Mouse (Mus musculus): ENCODE measurements at regions not wholly inside any gene's neighbourhood (a gene's known extent, or its start where the extent isn't known, plus 50 kb on each side); places are given as distances from the start of the nearest gene placed in this dataset.

- DNase-seq (ENCODE audit: low spot score in 2 of 2): no peak
Measured at GRCm38 (mm10) chr5:133821273-133821672, 278.2 kb upstream of the Castor2 start.

GRCm38 (mm10) chr5:133815462-133815861, 284.0 kb upstream of the Castor2 start:
- no peak for DNase-seq (ENCODE audit: low spot score in 2 of 2)

- peak; percentile 47 to 56 for DNase-seq (ENCODE audit: low spot score in 2 of 2)
Measured at GRCm38 (mm10) chr5:133814436-133814835, 285.1 kb upstream of the Castor2 start.

- DNase-seq (ENCODE audit: low spot score in 2 of 2): no peak
Measured at GRCm38 (mm10) chr5:133812216-133812615, 287.3 kb upstream of the Castor2 start.

GRCm38 (mm10) chr5:133806891-133807290, 292.6 kb upstream of the Castor2 start:
- peak; percentile 40 to 59 for DNase-seq (ENCODE audit: low spot score in 2 of 2)

- DNase-seq (ENCODE audit: low spot score in 2 of 2): no peak
Measured at GRCm38 (mm10) chr5:133802001-133802400, 297.5 kb upstream of the Castor2 start.

GRCm38 (mm10) chr5:133795638-133796037, 303.9 kb upstream of the Castor2 start:
- DNase-seq (ENCODE audit: low spot score in 2 of 2): peak; percentile 69 to 81

- no peak for DNase-seq (ENCODE audit: low spot score in 2 of 2)
Measured at GRCm38 (mm10) chr5:133790726-133791125, 308.8 kb upstream of the Castor2 start.

GRCm38 (mm10) chr5:133788006-133788405, 311.5 kb upstream of the Castor2 start:
- no peak for DNase-seq (ENCODE audit: low spot score in 2 of 2)

GRCm38 (mm10) chr5:133787491-133787890, 312.0 kb upstream of the Castor2 start:
- DNase-seq (ENCODE audit: low spot score in 2 of 2): no peak

GRCm38 (mm10) chr5:133776591-133776990, 322.9 kb upstream of the Castor2 start:
- DNase-seq (ENCODE audit: low spot score in 2 of 2): no peak

- no peak for DNase-seq (ENCODE audit: low spot score in 2 of 2)
Measured at GRCm38 (mm10) chr5:133774116-133774515, 325.4 kb upstream of the Castor2 start.

- DNase-seq (ENCODE audit: low spot score in 2 of 2): peak in 1 of 2 experiments; percentile 28
Measured at GRCm38 (mm10) chr5:133768856-133769255, 330.7 kb upstream of the Castor2 start.

GRCm38 (mm10) chr5:133757817-133758216, 341.7 kb upstream of the Castor2 start:
- no peak for DNase-seq (ENCODE audit: low spot score in 2 of 2)

- no peak for DNase-seq (ENCODE audit: low spot score in 2 of 2)
Measured at GRCm38 (mm10) chr5:133754180-133754579, 345.3 kb upstream of the Castor2 start.

GRCm38 (mm10) chr5:133753461-133754160, 345.9 kb upstream of the Castor2 start:
- DNase-seq (ENCODE audit: low spot score in 2 of 2): peak; percentile 62 to 67

- DNase-seq (ENCODE audit: low spot score in 2 of 2): peak in 1 of 2 experiments; percentile 31
Measured at GRCm38 (mm10) chr5:133746960-133747359, 352.6 kb upstream of the Castor2 start.

GRCm38 (mm10) chr5:133746411-133746810, 353.1 kb upstream of the Castor2 start:
- no peak for DNase-seq (ENCODE audit: low spot score in 2 of 2)

GRCm38 (mm10) chr5:133744136-133744535, 355.4 kb upstream of the Castor2 start:
- DNase-seq (ENCODE audit: low spot score in 2 of 2): no peak

- DNase-seq (ENCODE audit: low spot score in 2 of 2): no peak
Measured at GRCm38 (mm10) chr5:133743606-133744005, 355.9 kb upstream of the Castor2 start.

- DNase-seq (ENCODE audit: low spot score in 2 of 2): no peak
Measured at GRCm38 (mm10) chr5:133731871-133732270, 367.6 kb upstream of the Castor2 start.

GRCm38 (mm10) chr5:133718187-133719078, 381.1 kb upstream of the Castor2 start:
- peak; percentile 59 to 65 for DNase-seq (ENCODE audit: low spot score in 2 of 2)

- DNase-seq (ENCODE audit: low spot score in 2 of 2): no peak
Measured at GRCm38 (mm10) chr5:133715830-133716229, 383.7 kb upstream of the Castor2 start.

Data from right cerebral cortex, postnatal 10 days (tissue).